Comparison of ENCODE assay signal across 9 mouse cellular contexts in the genomic region with DNA sequence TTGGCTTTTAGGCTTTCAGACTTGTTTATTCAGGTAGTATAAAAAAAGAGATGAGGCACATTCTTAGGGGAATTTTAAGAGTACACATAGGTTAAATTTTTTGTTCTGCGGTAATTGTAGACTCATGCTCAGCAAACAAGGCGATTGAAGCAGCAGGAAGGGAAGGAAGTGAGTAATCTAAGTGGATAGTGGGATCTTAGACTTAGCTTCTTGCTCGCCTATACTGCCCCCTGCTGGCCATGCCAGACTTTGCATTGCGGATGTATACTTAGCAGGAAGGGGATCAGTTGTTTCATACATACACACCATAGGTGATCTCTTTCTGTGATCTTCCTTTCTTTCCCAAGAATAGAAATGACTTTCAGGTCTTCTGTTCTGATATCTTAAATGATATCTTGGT.
DNase-seq lines count a peak whose midpoint lies in the region; ATAC-seq and TF ChIP-seq lines count a peak whose summit lies in the region.
"Had no signal": no experiment of that assay in that cellular context is flagged by ENCODE, and none has a peak within 500 bp of the region (broad histone marks: within the 10 kb centered on the region; RNA-seq: fewer than 3 reads in every experiment).

No protein-coding gene starts in this region.

- H3K4me1 ChIP-seq in midbrain, embryonic 11.5 days (ENCODE audit: control insufficient read depth, insufficient read depth, low read length), result peaks cover 39% of the 10 kb centered on the region
- H3K4me1 ChIP-seq in midbrain, embryonic 15.5 days, result peaks cover 35% of the 10 kb centered on the region
- 0 out of 2 replicates have a peak, but pooled peaks cover 9% of the 10 kb centered on the region for H3K4me1 ChIP-seq in kidney, postnatal 0 days (replicated peaks; ENCODE audit: insufficient read depth, low read length)
- H3K4me1 ChIP-seq in liver, embryonic 11.5 days (replicated peaks; ENCODE audit: control insufficient read depth, insufficient read depth, low read length), result peaks cover 3% of the 10 kb centered on the region; the same call in 1 of the 2 replicates

- H3K27me3 ChIP-seq in midbrain, embryonic 11.5 days (ENCODE audit: control insufficient read depth, insufficient read depth, low read length), result 0 out of 2 replicates have a peak, but pooled peaks cover 2% of the 10 kb centered on the region
- H3K27me3 ChIP-seq in midbrain, embryonic 15.5 days (replicated peaks), result no peaks in the 10 kb centered on the region
- H3K27me3 ChIP-seq in kidney, postnatal 0 days (ENCODE audit: insufficient read depth, low read length), result no peaks in the 10 kb centered on the region
- no peaks in the 10 kb centered on the region for H3K27me3 ChIP-seq in liver, embryonic 11.5 days (replicated peaks; ENCODE audit: control insufficient read depth, insufficient read depth, low read length)
- H3K27me3 ChIP-seq: embryonic facial prominence, embryonic 15.5 days had no signal

- ATAC-seq in midbrain, embryonic 11.5 days (ENCODE audit: low FRiP score), result 0 out of 2 replicates have a peak, but pooled peaks have one; percentile 20
- ATAC-seq in midbrain, embryonic 15.5 days (replicated peaks), result no peak; the same call in 1 of the 2 replicates
- no peak for ATAC-seq in kidney, postnatal 0 days (replicated peaks; ENCODE audit: low FRiP score, low read depth)
- ATAC-seq in liver, embryonic 11.5 days (replicated peaks; ENCODE audit: low FRiP score), result no peak

- H3K9ac ChIP-seq in midbrain, embryonic 11.5 days (ENCODE audit: low read length), result no peak overlapping the region
- no peak overlapping the region for H3K9ac ChIP-seq in midbrain, embryonic 15.5 days
- H3K9ac ChIP-seq in kidney, postnatal 0 days (ENCODE audit: low read depth, low read length), result no peak overlapping the region
- H3K9ac ChIP-seq in liver, embryonic 11.5 days (ENCODE audit: low read depth, low read length), result no peak overlapping the region
- H3K9ac ChIP-seq: embryonic facial prominence, embryonic 15.5 days had no signal

- peak; percentile 99 for DNase-seq in midbrain, embryonic 11.5 days (ENCODE audit: low spot score, missing footprints)
- peak; percentile 96 to 98 for DNase-seq in cerebellum, postnatal 14 days
- peak; percentile 89 for DNase-seq in gastrocnemius, adult 18-20 months (ENCODE audit: low spot score)
- DNase-seq in kidney, postnatal 0 days (ENCODE audit: low spot score), result peak; percentile 96
- DNase-seq in liver, embryonic 11.5 days (ENCODE audit: low spot score), result peak; percentile 74
- peak; percentile 84 for DNase-seq in ovary, postnatal 10 days (ENCODE audit: low spot score)
- DNase-seq in thymus, postnatal 0 days (ENCODE audit: low spot score), result peak; percentile 69

- TF ChIP-seq CTCF in kidney, postnatal 0 days (IDR thresholded peaks at IDR 0.05; ENCODE audit: low read depth), result peak; percentile 99

- no peak overlapping the region for H3K27ac ChIP-seq in midbrain, embryonic 11.5 days (ENCODE audit: low read depth, low read length)
- H3K27ac ChIP-seq in midbrain, embryonic 15.5 days, result no peak overlapping the region
- H3K27ac ChIP-seq in kidney, postnatal 0 days, result no peak overlapping the region
- H3K27ac ChIP-seq in liver, embryonic 11.5 days (ENCODE audit: low read depth, low read length), result no peak overlapping the region
- H3K27ac ChIP-seq: embryonic facial prominence, embryonic 15.5 days had no signal

- H3K36me3 ChIP-seq in midbrain, embryonic 11.5 days (ENCODE audit: control insufficient read depth, insufficient read depth, low read length), result no peaks in the 10 kb centered on the region
- no peaks in the 10 kb centered on the region for H3K36me3 ChIP-seq in midbrain, embryonic 15.5 days (replicated peaks)
- no peaks in the 10 kb centered on the region for H3K36me3 ChIP-seq in kidney, postnatal 0 days (ENCODE audit: insufficient read depth, low read length)
- no peaks in the 10 kb centered on the region for H3K36me3 ChIP-seq in liver, embryonic 11.5 days (ENCODE audit: control insufficient read depth, insufficient read depth, low read length)
- H3K36me3 ChIP-seq: embryonic facial prominence, embryonic 15.5 days had no signal

- H3K9me3 ChIP-seq in midbrain, embryonic 11.5 days (ENCODE audit: control insufficient read depth, low read length), result no peaks in the 10 kb centered on the region
- H3K9me3 ChIP-seq in midbrain, embryonic 15.5 days, result no peaks in the 10 kb centered on the region
- H3K9me3 ChIP-seq in kidney, postnatal 0 days (replicated peaks; ENCODE audit: low read length), result no peaks in the 10 kb centered on the region
- H3K9me3 ChIP-seq in liver, embryonic 11.5 days (ENCODE audit: control insufficient read depth, low read length), result no peaks in the 10 kb centered on the region
- H3K9me3 ChIP-seq: embryonic facial prominence, embryonic 15.5 days had no signal

- WGBS in midbrain, embryonic 11.5 days, result 6% methylated on average over 4 of the region's 4 CpGs
- WGBS in midbrain, embryonic 15.5 days, result 6% methylated on average over 4 of the region's 4 CpGs
- 3% methylated on average over 4 of the region's 4 CpGs for whole genome bisulfite sequencing in kidney, postnatal 0 days
- WGBS in liver, embryonic 11.5 days, result 4% methylated on average over 4 of the region's 4 CpGs

- H3K4me3 ChIP-seq in midbrain, embryonic 11.5 days (ENCODE audit: low read depth, low read length), result no peak overlapping the region
- H3K4me3 ChIP-seq in midbrain, embryonic 15.5 days, result no peak overlapping the region
- no peak overlapping the region for H3K4me3 ChIP-seq in kidney, postnatal 0 days (replicated peaks; ENCODE audit: low read depth, low read length)
- H3K4me3 ChIP-seq in liver, embryonic 11.5 days (ENCODE audit: low read depth, low read length), result no peak overlapping the region
- H3K4me3 ChIP-seq: embryonic facial prominence, embryonic 15.5 days had no signal

- no peak overlapping the region for H3K4me2 ChIP-seq in midbrain, embryonic 11.5 days
- no peak overlapping the region for H3K4me2 ChIP-seq in midbrain, embryonic 15.5 days
- H3K4me2 ChIP-seq in kidney, postnatal 0 days (ENCODE audit: low read length), result no peak overlapping the region
- H3K4me2 ChIP-seq in liver, embryonic 11.5 days, result no peak overlapping the region
- H3K4me2 ChIP-seq: embryonic facial prominence, embryonic 15.5 days had no signal
